Mouse (Mus musculus) small intestine, adult 2 months (tissue): ENCODE results near the gene Hlcs.

Source experiments
- CTCF ChIP-seq: fragments of 200-500 bp; IDR thresholded peaks from 2 replicates; pipeline ENCODE4 v1.5.1; 2012; ENCODE audit warnings: low read depth, mild to moderate bottlenecking, control low read depth, inconsistent platforms, low read length, moderate library complexity, mixed read lengths; ENCODE audit not compliant: insufficient replicate concordance, insufficient read length; ENCODE audit errors: extremely low read depth
- POLR2A ChIP-seq: fragments of 200-500 bp; IDR thresholded peaks from 2 replicates; pipeline ENCODE4 v1.6.1; 2012; ENCODE audit warnings: low read depth, mild to moderate bottlenecking, control low read depth, inconsistent platforms, low read length, moderate library complexity

- no peak for TF ChIP-seq CTCF
- TF ChIP-seq POLR2A = no peak
Observed at GRCm38 (mm10) chr16:94208152-94208551, 105.2 kb downstream of the Hlcs start.
